Mouse (Mus musculus) intestine, embryonic 16.5 days (tissue): ENCODE data around the gene Alkbh4. TPM values are rescaled to one million over a fixed set of nuclear protein-coding genes. Genes with fewer than 3 reads are reported as not detected.
A peak's percentile ranks its signal among the peaks of the same experiment; 100 is the strongest.
"Not testable (repeated sequence)": the region's sequence is repeated elsewhere in the genome, so short reads cannot be mapped to it uniquely, and the experiment has no call there.

Source experiments
- ATAC-seq: fragments of 200-750 bp; cut with Nextera tagmentation; 2 replicates; pipeline ENCODE4 v1.8.0; 2017; ENCODE audit warnings: moderate TSS enrichment, moderate library complexity
- H3K27ac ChIP-seq: fragments of 300-500 bp; sonication (generic); 2 replicates; pipeline ENCODE4 v1.5.1; 2014; ENCODE audit warnings: mild to moderate bottlenecking, low read length
- H3K27me3 ChIP-seq: fragments of 300-500 bp; sonication (generic); replicated peaks from 2 replicates; pipeline ENCODE4 v1.6.1; 2014; ENCODE audit warnings: low read length, control low read depth, mixed read lengths; ENCODE audit not compliant: control insufficient read depth, insufficient read depth
- H3K36me3 ChIP-seq: fragments of 300-500 bp; sonication (generic); 2 replicates; pipeline ENCODE4 v1.6.1; 2014; ENCODE audit warnings: low read length, control low read depth; ENCODE audit not compliant: control insufficient read depth, insufficient read depth
- H3K4me1 ChIP-seq: fragments of 300-500 bp; sonication (generic); 2 replicates; pipeline ENCODE4 v1.6.1; 2014; ENCODE audit warnings: low read length, control low read depth, mixed read lengths; ENCODE audit not compliant: control insufficient read depth, insufficient read depth
- H3K4me2 ChIP-seq: fragments of 300-500 bp; sonication (generic); 2 replicates; pipeline ENCODE4 v1.6.1; 2014; ENCODE audit warnings: low read depth, low read length, control low read depth
- H3K4me3 ChIP-seq: fragments of 300-500 bp; sonication (generic); 2 replicates; pipeline ENCODE4 v1.5.1; 2014; ENCODE audit warnings: mild to moderate bottlenecking, low read length
- H3K9ac ChIP-seq: fragments of 300-500 bp; sonication (generic); 2 replicates; pipeline ENCODE4 v1.6.1; 2014; ENCODE audit warnings: low read depth, low read length
- H3K9me3 ChIP-seq: fragments of 300-500 bp; sonication (generic); 2 replicates; pipeline ENCODE4 v1.6.1; 2016; ENCODE audit warnings: low read length, control low read depth; ENCODE audit not compliant: control insufficient read depth
- WGBS: fragments of 180-500 bp; shearing (Covaris S2); extraction: QIAGEN DNeasy Blood & Tissue Kit; methylation state at CpG from one replicate; pipeline ENCODE4 v1.1.7; 2014; 5-methylcytosine and 5-hydroxymethylcytosine counted together
- polyA plus RNA-seq: library from polyadenylated mRNA; unstranded; fragments of >200 nt; fragmentation: Nextera tagmentation; extraction: Ambion mirVana; gene quantifications from 2 replicates; pipeline ENCODE4 v1.2.1, GENCODE M21; 2015

Gene Alkbh4
- polyA plus RNA-seq, 1 experiment from 2014 or later, result 17.2 TPM

GRCm38 (mm10) chr5:136104511-136104910 lies 31.4 kb upstream of the Alkbh4 start:
- no peak for ATAC-seq

GRCm38 (mm10) chr5:136108486-136108885 lies 27.5 kb upstream of the Alkbh4 start:
- H3K9me3 ChIP-seq, result no peaks in the 10 kb centered on the region
- 45% methylated on average over 2 of the region's 2 CpGs for WGBS
- ATAC-seq, result no peak
- H3K9ac ChIP-seq, result no peak overlapping the region
- H3K36me3 ChIP-seq, result no peaks in the 10 kb centered on the region
- no peak overlapping the region for H3K4me3 ChIP-seq
- H3K27me3 ChIP-seq, result no peaks in the 10 kb centered on the region
- no peaks in the 10 kb centered on the region for H3K4me1 ChIP-seq
- H3K27ac ChIP-seq, result no peak overlapping the region
- no peak overlapping the region for H3K4me2 ChIP-seq

More at GRCm38 (mm10) chr5:136104511-136104910, 31.4 kb upstream of the Alkbh4 start:
- Histone ChIP-seq H3K4me1 (peaks cover 11% of the 10 kb centered on the region; the same call in 1 of the 2 replicates), H3K4me3 (no peak overlapping the region), H3K4me2 (no peak overlapping the region), H3K27ac (no peak overlapping the region), H3K36me3 (no peaks in the 10 kb centered on the region), H3K9me3 (no peaks in the 10 kb centered on the region), H3K9ac (no peak overlapping the region), H3K27me3 (no peaks in the 10 kb centered on the region)
- WGBS, result 89% methylated on average over 5 of the region's 5 CpGs

- 75% methylated on average over 3 of the region's 3 CpGs for WGBS
- H3K27ac ChIP-seq, result no peak overlapping the region
- no peak overlapping the region for H3K4me2 ChIP-seq
- H3K4me3 ChIP-seq, result no peak overlapping the region
- H3K9ac ChIP-seq, result no peak overlapping the region
- no peaks in the 10 kb centered on the region for H3K4me1 ChIP-seq
- no peaks in the 10 kb centered on the region for H3K36me3 ChIP-seq
- no peaks in the 10 kb centered on the region for H3K27me3 ChIP-seq
- H3K9me3 ChIP-seq, result no peaks in the 10 kb centered on the region
- no peak for ATAC-seq
Measured at GRCm38 (mm10) chr5:136109042-136109441, 26.9 kb upstream of the Alkbh4 start.

GRCm38 (mm10) chr5:136113546-136113945 lies 22.4 kb upstream of the Alkbh4 start:
- H3K4me1 ChIP-seq, result peaks cover 15% of the 10 kb centered on the region
- H3K27me3 ChIP-seq, H3K4me3 ChIP-seq, H3K36me3 ChIP-seq, H3K9me3 ChIP-seq, H3K27ac ChIP-seq, ATAC-seq, H3K4me2 ChIP-seq, H3K9ac ChIP-seq: not testable (repeated sequence)
- WGBS, result 32% methylated on average over 4 of the region's 4 CpGs

GRCm38 (mm10) chr5:136115891-136116783 lies 19.8 kb upstream of the Alkbh4 start, which contains the start of gene Polr2j:
TSS of gene Polr2j (plus strand) at chr5:136116631.
- Histone ChIP-seq H3K9me3 (no peaks in the 10 kb centered on the region), H3K27ac (0 out of 2 replicates have a peak within 1 kb of the TSS, but pooled peaks have one; percentile 30), H3K9ac (peak within 1 kb of the TSS; percentile 85), H3K27me3 (no peaks in the 10 kb centered on the region), H3K36me3 (no peaks in the 10 kb centered on the region), H3K4me2 (peak within 1 kb of the TSS; percentile 93), H3K4me3 (peak within 1 kb of the TSS; percentile 72), H3K4me1 (peaks cover 15% of the 10 kb centered on the region)
- WGBS, result 3% methylated on average over 42 of the region's 42 CpGs
- ATAC-seq, result peak; percentile 98

- ATAC-seq, result peak; percentile 79
- Histone ChIP-seq H3K9me3 (no peaks in the 10 kb centered on the region), H3K36me3 (no peaks in the 10 kb centered on the region), H3K4me2 (peak overlapping the region; percentile 89), H3K4me3 (peak overlapping the region; percentile 72), H3K4me1 (peaks cover 15% of the 10 kb centered on the region), H3K9ac (peak overlapping the region; percentile 85), H3K27ac (0 out of 2 replicates have a peak overlapping the region, but pooled peaks have one; percentile 30), H3K27me3 (no peaks in the 10 kb centered on the region)
- WGBS, result under 1% methylated on average over 22 of the region's 22 CpGs
Measured at GRCm38 (mm10) chr5:136116784-136117112, 19.2 kb upstream of the Alkbh4 start.

- Histone ChIP-seq H3K9me3 (no peaks in the 10 kb centered on the region), H3K27ac (no peak overlapping the region), H3K27me3 (no peaks in the 10 kb centered on the region), H3K4me1 (peaks cover 10% of the 10 kb centered on the region), H3K36me3 (peaks cover 8% of the 10 kb centered on the region), H3K9ac (no peak overlapping the region), H3K4me2 (no peak overlapping the region), H3K4me3 (no peak overlapping the region)
- no peak for ATAC-seq
- 80% methylated on average over 10 of the region's 10 CpGs for WGBS
Measured at GRCm38 (mm10) chr5:136122165-136122564, 13.8 kb upstream of the Alkbh4 start.

- Histone ChIP-seq H3K4me1 (peaks cover 12% of the 10 kb centered on the region; the same call in 1 of the 2 replicates), H3K27ac (peak overlapping the region; percentile 58), H3K27me3 (no peaks in the 10 kb centered on the region), H3K9me3 (no peaks in the 10 kb centered on the region), H3K4me2 (peak overlapping the region; percentile 65), H3K36me3 (peaks cover 10% of the 10 kb centered on the region), H3K9ac (peak overlapping the region; percentile 78), H3K4me3 (peak overlapping the region; percentile 81)
- WGBS, result 5% methylated on average over 20 of the region's 20 CpGs
- ATAC-seq, result peak; percentile 49
Measured at GRCm38 (mm10) chr5:136136292-136136990, 495 bp downstream of the Alkbh4 start.

- peaks cover 15% of the 10 kb centered on the region for H3K36me3 ChIP-seq
Measured at GRCm38 (mm10) chr5:136137658-136138274, 1.8 kb downstream of the Alkbh4 start.

More at GRCm38 (mm10) chr5:136137658-136138274, 1.8 kb downstream of the Alkbh4 start:
- Histone ChIP-seq H3K4me2 (no peak overlapping the region), H3K4me1 (peaks cover 12% of the 10 kb centered on the region; the same call in 1 of the 2 replicates), H3K4me3 (no peak overlapping the region), H3K27ac (no peak overlapping the region), H3K9ac (no peak overlapping the region), H3K9me3 (no peaks in the 10 kb centered on the region), H3K27me3 (no peaks in the 10 kb centered on the region)
- WGBS, result 71% methylated on average over 13 of the region's 13 CpGs
- no peak for ATAC-seq
